Mouse (Mus musculus): ENCODE measurements at regions not wholly inside any gene's neighbourhood (a gene's known extent, or its start where the extent isn't known, plus 50 kb on each side); places are given as distances from the start of the nearest gene placed in this dataset.

- no peak for DNase-seq
Measured at GRCm38 (mm10) chr9:61268162-61268561, 104.0 kb upstream of the Tle3 start.

GRCm38 (mm10) chr9:61268681-61269080 lies 103.5 kb upstream of the Tle3 start:
- DNase-seq = no peak

DNA sequence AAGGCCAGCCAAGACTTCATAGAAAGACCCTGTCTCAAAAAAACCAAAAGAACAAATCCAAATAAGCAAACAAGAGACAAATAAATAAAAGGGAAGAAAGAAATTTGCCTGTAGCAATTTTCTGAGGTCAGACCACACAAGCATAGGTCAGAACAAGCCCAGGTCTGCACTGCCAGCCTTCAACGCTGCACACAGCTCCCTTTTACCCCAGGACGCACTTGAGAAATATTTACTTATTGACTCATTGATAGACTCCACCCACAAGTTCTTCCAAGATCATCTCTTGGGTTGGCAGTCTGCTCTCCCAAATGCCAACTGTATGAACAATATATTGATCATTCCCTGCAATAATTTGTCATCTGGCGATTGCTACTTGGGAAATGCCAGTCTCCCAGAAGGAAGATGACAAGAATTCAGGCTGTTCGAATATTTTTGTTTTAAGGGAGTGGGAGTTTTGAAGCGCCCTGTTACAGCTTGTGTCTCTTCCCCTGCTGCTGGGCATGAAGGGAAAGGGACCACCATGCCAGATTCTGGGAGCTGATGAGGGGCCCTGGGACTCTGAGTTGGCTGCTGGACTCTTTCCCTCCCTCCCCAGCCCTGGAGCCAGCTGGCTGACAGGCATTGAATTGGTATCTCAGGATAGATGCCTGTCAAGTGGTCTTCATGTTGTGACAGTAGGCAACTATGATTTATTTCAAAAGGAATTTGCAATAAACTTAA lies 102.9 kb upstream of the Tle3 start:
- no peak for DNase-seq

- DNase-seq = no peak
Measured at GRCm38 (mm10) chr9:61271243-61271642, 100.9 kb upstream of the Tle3 start.

GRCm38 (mm10) chr9:61271769-61272352 lies 100.3 kb upstream of the Tle3 start:
- no peak for DNase-seq

DNA sequence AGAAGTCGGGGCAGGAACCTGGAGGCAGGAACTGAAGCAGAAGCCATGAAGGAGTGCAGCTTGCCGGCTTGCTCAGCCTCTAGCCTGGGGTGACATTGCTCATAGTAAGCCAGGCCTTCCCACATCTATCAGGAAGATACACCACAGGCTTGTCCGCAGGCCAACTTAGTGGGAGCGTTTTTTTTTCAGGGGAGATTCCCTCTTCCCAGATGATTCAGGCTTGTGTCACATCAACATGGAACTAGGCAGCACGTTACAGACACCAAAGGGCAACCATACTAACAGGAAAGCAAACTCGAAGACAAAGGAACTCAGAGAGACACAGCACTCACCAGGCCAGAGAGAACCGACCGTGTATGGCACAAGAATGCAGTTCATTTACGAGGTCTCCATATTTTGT lies 98.1 kb upstream of the Tle3 start:
- no peak for DNase-seq

- peak; percentile 28 to 60 for DNase-seq
Measured at GRCm38 (mm10) chr9:61277369-61278215, 94.6 kb upstream of the Tle3 start.

- no peak for DNase-seq
Measured at GRCm38 (mm10) chr9:61278216-61278758, 93.9 kb upstream of the Tle3 start.

DNA sequence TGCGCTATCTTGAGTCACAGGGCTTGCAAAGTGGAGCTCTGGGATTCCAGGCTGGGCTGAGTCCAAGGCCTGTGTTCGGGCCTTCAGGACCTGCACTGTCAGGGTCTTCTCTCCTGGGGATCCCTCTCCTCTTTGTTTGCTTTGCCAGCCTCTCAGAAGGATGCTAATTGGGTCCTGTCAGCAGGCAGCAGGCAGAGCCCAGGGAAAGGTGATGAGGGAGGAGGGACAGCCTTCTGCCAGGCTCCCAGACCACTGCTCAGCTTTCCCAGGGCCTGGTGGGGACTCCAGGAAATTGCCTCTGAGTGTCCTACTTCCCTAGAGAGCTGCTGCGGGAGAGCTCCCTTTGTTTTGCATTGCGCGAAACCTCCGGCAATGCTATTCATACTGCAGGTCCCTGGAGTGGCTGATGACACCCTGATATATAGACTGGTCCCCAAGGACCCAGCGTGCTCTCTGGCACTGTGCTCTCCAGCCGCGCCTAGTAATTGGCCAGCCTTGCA lies 93.1 kb upstream of the Tle3 start:
- no peak for DNase-seq

GRCm38 (mm10) chr9:61280856-61281582 lies 91.1 kb upstream of the Tle3 start:
- DNase-seq = no peak

GRCm38 (mm10) chr9:61283311-61283710 lies 88.9 kb upstream of the Tle3 start:
- no peak for DNase-seq

DNA sequence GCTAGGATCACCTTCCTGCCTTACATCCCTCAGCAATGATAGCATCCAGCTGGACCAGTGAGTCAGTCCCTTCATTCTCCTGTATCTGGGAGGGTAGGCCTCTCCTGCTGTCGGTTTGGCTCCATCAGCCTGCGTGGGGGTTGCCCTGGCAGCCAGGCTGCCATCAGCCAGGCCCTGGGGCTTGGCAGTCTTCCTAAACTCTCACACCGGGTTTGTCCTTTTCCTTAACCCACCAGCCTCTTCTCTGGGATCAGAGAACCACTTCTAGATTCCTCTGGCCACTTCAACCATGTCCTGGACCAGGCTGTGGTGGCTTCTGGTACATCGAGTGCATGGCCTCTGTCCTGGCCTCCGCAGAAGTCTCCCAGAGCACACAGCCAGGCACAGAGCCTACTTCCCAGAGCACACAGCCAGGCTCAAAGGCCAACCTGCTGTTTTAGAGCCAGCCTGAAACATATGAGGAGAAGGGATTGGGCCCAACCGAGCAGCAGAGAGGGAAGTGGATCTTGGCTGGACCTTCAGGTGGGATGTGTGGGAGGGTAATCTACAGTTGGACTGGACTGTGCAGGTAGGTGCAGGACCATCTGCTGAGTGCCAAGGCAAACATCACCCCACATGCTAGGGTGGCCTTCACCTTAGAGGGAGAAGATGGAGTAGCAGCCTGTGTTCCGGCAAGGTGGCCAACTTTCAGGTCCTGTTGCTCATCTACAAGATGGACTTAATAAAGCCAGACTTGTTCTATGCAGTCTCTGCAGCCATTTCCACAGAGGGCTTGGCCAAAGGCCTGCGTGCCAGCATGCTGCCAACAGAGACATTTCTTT lies 87.8 kb upstream of the Tle3 start:
- DNase-seq = no peak

DNA sequence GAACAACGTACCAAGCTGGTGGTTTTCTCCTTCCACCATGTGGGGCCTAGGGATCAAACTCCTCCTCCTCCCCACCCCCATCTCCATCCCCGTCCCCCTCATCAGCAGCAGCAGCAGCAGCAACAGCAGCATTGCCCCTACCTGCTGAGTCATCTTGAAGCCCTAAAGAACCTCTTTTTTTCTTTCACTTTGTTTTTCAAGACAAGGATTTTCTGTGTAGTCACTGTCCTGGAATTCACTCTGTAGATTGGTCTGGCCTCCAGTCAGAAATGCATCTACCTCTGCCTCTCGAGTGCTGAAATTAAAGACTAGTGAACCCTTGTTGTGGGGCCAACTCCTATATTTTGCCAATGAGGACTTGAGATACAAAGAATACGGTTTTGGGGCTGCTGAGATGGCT lies 85.6 kb upstream of the Tle3 start:
- no peak for DNase-seq

- no peak for DNase-seq
Measured at GRCm38 (mm10) chr9:61289117-61289516, 83.0 kb upstream of the Tle3 start.

GRCm38 (mm10) chr9:61289713-61290112 lies 82.5 kb upstream of the Tle3 start:
- no peak for DNase-seq

DNA sequence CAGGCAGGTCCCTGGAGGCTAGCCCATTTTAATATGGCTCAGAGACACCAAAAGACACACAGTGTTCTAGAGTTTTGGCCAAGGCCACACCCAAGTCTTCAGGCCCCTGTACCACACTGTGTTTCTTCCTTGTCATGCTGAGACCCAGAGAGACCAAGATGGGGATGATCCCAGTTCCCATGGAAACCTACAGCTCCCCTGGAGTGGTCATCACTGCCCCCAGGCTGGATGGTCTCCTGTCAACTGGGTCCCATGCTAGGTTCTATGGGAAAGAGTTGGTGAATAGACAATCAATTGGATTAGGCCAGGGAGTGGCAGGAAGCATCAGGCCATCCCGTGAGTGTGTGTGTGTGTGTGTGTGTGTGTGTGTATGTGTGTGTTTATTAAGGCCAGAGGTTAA lies 80.5 kb upstream of the Tle3 start:
- no peak for DNase-seq

GRCm38 (mm10) chr9:61292501-61292900 lies 79.7 kb upstream of the Tle3 start:
- no peak for DNase-seq

- DNase-seq = no peak
Measured at GRCm38 (mm10) chr9:61293223-61293985, 78.8 kb upstream of the Tle3 start.

GRCm38 (mm10) chr9:61295001-61295400 lies 77.2 kb upstream of the Tle3 start:
- DNase-seq = no peak

- no peak for DNase-seq
Measured at GRCm38 (mm10) chr9:61296311-61296947, 75.7 kb upstream of the Tle3 start.

Data from thymus, adult 18-20 months (tissue).